Mouse (Mus musculus): ENCODE data around the gene Cd33. TPM values are rescaled to one million over a fixed set of nuclear protein-coding genes. Genes with fewer than 3 reads are reported as not detected.

Cd33 gene
- polyA plus RNA-seq, 1 experiment from 2014 or later: 1.2 TPM

GRCm38 (mm10) chr7:43553153-43553552, 8.9 kb upstream of the Cd33 start:
- Histone ChIP-seq H3K4me1 (no peaks in the 10 kb centered on the region), H3K27me3 (no peaks in the 10 kb centered on the region), H3K4me3 (no peak overlapping the region), H3K27ac (no peak overlapping the region), H3K9ac (no peak overlapping the region), H3K4me2 (no peak overlapping the region), H3K9me3 (no peaks in the 10 kb centered on the region), H3K36me3 (no peaks in the 10 kb centered on the region)
- no peak for ATAC-seq (ENCODE audit: borderline replicate concordance, extremely low read depth, low FRiP score, low TSS enrichment)
- 68% methylated on average over 4 of the region's 4 CpGs for WGBS

- 78% methylated on average over 4 of the region's 4 CpGs for WGBS
- no peak for ATAC-seq (ENCODE audit: borderline replicate concordance, extremely low read depth, low FRiP score, low TSS enrichment)
- H3K4me2 ChIP-seq: no peak overlapping the region
Observed at GRCm38 (mm10) chr7:43548206-43548605, 4.0 kb upstream of the Cd33 start.

GRCm38 (mm10) chr7:43547666-43548065, 3.4 kb upstream of the Cd33 start:
- H3K4me2 ChIP-seq: no peak overlapping the region
- H3K27ac ChIP-seq: no peak overlapping the region
- no peaks in the 10 kb centered on the region for H3K4me1 ChIP-seq
- no peaks in the 10 kb centered on the region for H3K36me3 ChIP-seq
- H3K4me3 ChIP-seq: no peak overlapping the region
- H3K27me3 ChIP-seq: no peaks in the 10 kb centered on the region
- H3K9me3 ChIP-seq: no peaks in the 10 kb centered on the region
- ATAC-seq (ENCODE audit: borderline replicate concordance, extremely low read depth, low FRiP score, low TSS enrichment): no peak
- WGBS: 26% methylated on average over 5 of the region's 5 CpGs
- no peak overlapping the region for H3K9ac ChIP-seq

More at GRCm38 (mm10) chr7:43548206-43548605, 4.0 kb upstream of the Cd33 start:
- Histone ChIP-seq H3K9ac (no peak overlapping the region), H3K36me3 (no peaks in the 10 kb centered on the region), H3K27me3 (no peaks in the 10 kb centered on the region), H3K4me3 (no peak overlapping the region), H3K9me3 (no peaks in the 10 kb centered on the region), H3K4me1 (no peaks in the 10 kb centered on the region), H3K27ac (no peak overlapping the region)

- H3K36me3 ChIP-seq: no peaks in the 10 kb centered on the region
- H3K4me1 ChIP-seq: no peaks in the 10 kb centered on the region
- H3K4me3 ChIP-seq: no peak overlapping the region
- H3K9ac ChIP-seq: no peak overlapping the region
- no peak overlapping the region for H3K4me2 ChIP-seq
- H3K27me3 ChIP-seq: no peaks in the 10 kb centered on the region
- 47% methylated on average over 7 of the region's 7 CpGs for WGBS
- no peak for ATAC-seq (ENCODE audit: borderline replicate concordance, extremely low read depth, low FRiP score, low TSS enrichment)
- H3K27ac ChIP-seq: no peak overlapping the region
- H3K9me3 ChIP-seq: no peaks in the 10 kb centered on the region
Observed at GRCm38 (mm10) chr7:43545656-43546545, 1.7 kb upstream of the Cd33 start.

GRCm38 (mm10) chr7:43538524-43538923, 5.7 kb downstream of the Cd33 start:
- no peak overlapping the region for H3K4me2 ChIP-seq
- H3K4me3 ChIP-seq: no peak overlapping the region
- 65% methylated on average over 4 of the region's 4 CpGs for WGBS
- no peaks in the 10 kb centered on the region for H3K36me3 ChIP-seq
- ATAC-seq (ENCODE audit: borderline replicate concordance, extremely low read depth, low FRiP score, low TSS enrichment): no peak
- H3K27me3 ChIP-seq: no peaks in the 10 kb centered on the region
- H3K9me3 ChIP-seq: no peaks in the 10 kb centered on the region
- no peaks in the 10 kb centered on the region for H3K4me1 ChIP-seq
- H3K27ac ChIP-seq: no peak overlapping the region
- no peak overlapping the region for H3K9ac ChIP-seq

- 78% methylated on average over 9 of the region's 9 CpGs for WGBS
Observed at GRCm38 (mm10) chr7:43532936-43533505, 11.2 kb downstream of the Cd33 start.

GRCm38 (mm10) chr7:43530216-43530785, 13.9 kb downstream of the Cd33 start:
- Histone ChIP-seq H3K9me3 (no peaks in the 10 kb centered on the region), H3K4me2 (no peak overlapping the region), H3K27ac (no peak overlapping the region), H3K4me1 (no peaks in the 10 kb centered on the region), H3K4me3 (no peak overlapping the region), H3K27me3 (no peaks in the 10 kb centered on the region), H3K9ac (no peak overlapping the region), H3K36me3 (no peaks in the 10 kb centered on the region)
- no peak for ATAC-seq (ENCODE audit: borderline replicate concordance, extremely low read depth, low FRiP score, low TSS enrichment)
- WGBS: 58% methylated on average over 8 of the region's 8 CpGs

More at GRCm38 (mm10) chr7:43532936-43533505, 11.2 kb downstream of the Cd33 start:
- Histone ChIP-seq H3K36me3 (no peaks in the 10 kb centered on the region), H3K4me1 (no peaks in the 10 kb centered on the region), H3K9me3 (no peaks in the 10 kb centered on the region), H3K9ac (no peak overlapping the region), H3K27ac (no peak overlapping the region), H3K4me3 (no peak overlapping the region), H3K4me2 (no peak overlapping the region), H3K27me3 (no peaks in the 10 kb centered on the region)
- no peak for ATAC-seq (ENCODE audit: borderline replicate concordance, extremely low read depth, low FRiP score, low TSS enrichment)

GRCm38 (mm10) chr7:43525313-43525712, 18.9 kb downstream of the Cd33 start:
- no peak for ATAC-seq (ENCODE audit: borderline replicate concordance, extremely low read depth, low FRiP score, low TSS enrichment)

GRCm38 (mm10) chr7:43522776-43523175, 21.5 kb downstream of the Cd33 start:
- 85% methylated on average over 2 of the region's 2 CpGs for WGBS
- no peak for ATAC-seq (ENCODE audit: borderline replicate concordance, extremely low read depth, low FRiP score, low TSS enrichment)
- Histone ChIP-seq H3K27me3 (no peaks in the 10 kb centered on the region), H3K9me3 (no peaks in the 10 kb centered on the region), H3K4me1 (no peaks in the 10 kb centered on the region), H3K4me3 (no peak overlapping the region), H3K36me3 (no peaks in the 10 kb centered on the region), H3K4me2 (no peak overlapping the region), H3K27ac (no peak overlapping the region), H3K9ac (no peak overlapping the region)

More at GRCm38 (mm10) chr7:43525313-43525712, 18.9 kb downstream of the Cd33 start:
- no peak overlapping the region for H3K4me2 ChIP-seq
- no peaks in the 10 kb centered on the region for H3K4me1 ChIP-seq
- 41% methylated on average over 3 of the region's 3 CpGs for WGBS
- no peak overlapping the region for H3K9ac ChIP-seq
- H3K4me3 ChIP-seq: no peak overlapping the region
- no peak overlapping the region for H3K27ac ChIP-seq
- no peaks in the 10 kb centered on the region for H3K36me3 ChIP-seq
- H3K9me3 ChIP-seq: no peaks in the 10 kb centered on the region
- no peaks in the 10 kb centered on the region for H3K27me3 ChIP-seq

- no peaks in the 10 kb centered on the region for H3K9me3 ChIP-seq
- H3K4me3 ChIP-seq: no peak overlapping the region
- H3K27ac ChIP-seq: no peak overlapping the region
- WGBS: 81% methylated on average over 15 of the region's 15 CpGs
- no peaks in the 10 kb centered on the region for H3K27me3 ChIP-seq
- no peak for ATAC-seq (ENCODE audit: borderline replicate concordance, extremely low read depth, low FRiP score, low TSS enrichment)
- no peak overlapping the region for H3K9ac ChIP-seq
- H3K4me2 ChIP-seq: no peak overlapping the region
- no peaks in the 10 kb centered on the region for H3K36me3 ChIP-seq
- no peaks in the 10 kb centered on the region for H3K4me1 ChIP-seq
Observed at GRCm38 (mm10) chr7:43518341-43518740, 25.9 kb downstream of the Cd33 start.

- whole genome bisulfite sequencing: 78% methylated on average over 5 of the region's 5 CpGs
- Histone ChIP-seq H3K27ac (no peak overlapping the region), H3K9ac (no peak overlapping the region), H3K27me3 (no peaks in the 10 kb centered on the region), H3K9me3 (no peaks in the 10 kb centered on the region), H3K4me2 (no peak overlapping the region), H3K4me3 (no peak overlapping the region), H3K36me3 (no peaks in the 10 kb centered on the region), H3K4me1 (no peaks in the 10 kb centered on the region)
- no peak for ATAC-seq (ENCODE audit: borderline replicate concordance, extremely low read depth, low FRiP score, low TSS enrichment)
Observed at GRCm38 (mm10) chr7:43515076-43515475, 29.2 kb downstream of the Cd33 start.

- no peak overlapping the region for H3K4me2 ChIP-seq
Observed at GRCm38 (mm10) chr7:43512519-43512918, 31.7 kb downstream of the Cd33 start.

More at GRCm38 (mm10) chr7:43512519-43512918, 31.7 kb downstream of the Cd33 start:
- Histone ChIP-seq H3K27ac (no peak overlapping the region), H3K4me3 (no peak overlapping the region), H3K36me3 (no peaks in the 10 kb centered on the region), H3K9me3 (no peaks in the 10 kb centered on the region), H3K9ac (no peak overlapping the region), H3K4me1 (no peaks in the 10 kb centered on the region), H3K27me3 (no peaks in the 10 kb centered on the region)
- 79% methylated on average over 4 of the region's 4 CpGs for WGBS
- ATAC-seq (ENCODE audit: borderline replicate concordance, extremely low read depth, low FRiP score, low TSS enrichment): no peak
